Mouse (Mus musculus) thymus, postnatal 4 days (tissue): ENCODE data around the gene Rpl27a.

ENCODE experiments used
- DNase-seq: peaks from one replicate; pipeline ENCODE4 v3.0.0; 2021

The Rpl27a gene

GRCm38 (mm10) chr7:109525740-109526663, 7.1 kb downstream of the Rpl27a start:
- DNase-seq, result no peak

GRCm38 (mm10) chr7:109527536-109527935, 8.6 kb downstream of the Rpl27a start:
- no peak for DNase-seq

- DNase-seq, result peak; percentile 41
Observed at GRCm38 (mm10) chr7:109528356-109528755, 9.4 kb downstream of the Rpl27a start.

- no peak for DNase-seq
Observed at GRCm38 (mm10) chr7:109529741-109530140, 10.8 kb downstream of the Rpl27a start.

- DNase-seq, result no peak
Observed at GRCm38 (mm10) chr7:109531501-109531900, 12.6 kb downstream of the Rpl27a start.

GRCm38 (mm10) chr7:109532691-109533090, 13.7 kb downstream of the Rpl27a start:
- no peak for DNase-seq

GRCm38 (mm10) chr7:109533129-109533528, 14.2 kb downstream of the Rpl27a start:
- peak; percentile 31 for DNase-seq

GRCm38 (mm10) chr7:109533888-109534287, 14.9 kb downstream of the Rpl27a start:
- DNase-seq, result no peak

- DNase-seq, result no peak
Observed at GRCm38 (mm10) chr7:109534921-109535320, 16.0 kb downstream of the Rpl27a start.

- DNase-seq, result no peak
Observed at GRCm38 (mm10) chr7:109536451-109536946, 17.6 kb downstream of the Rpl27a start.

GRCm38 (mm10) chr7:109540902-109541301, 22.0 kb downstream of the Rpl27a start:
- DNase-seq, result no peak

- no peak for DNase-seq
Observed at GRCm38 (mm10) chr7:109541609-109542363, 22.8 kb downstream of the Rpl27a start.

- no peak for DNase-seq
Observed at GRCm38 (mm10) chr7:109542364-109542628, 23.3 kb downstream of the Rpl27a start.

- no peak for DNase-seq
Observed at GRCm38 (mm10) chr7:109544792-109545191, 25.8 kb downstream of the Rpl27a start.

GRCm38 (mm10) chr7:109545255-109545993, 26.5 kb downstream of the Rpl27a start:
- DNase-seq, result no peak

- DNase-seq, result no peak
Observed at GRCm38 (mm10) chr7:109546186-109546585, 27.2 kb downstream of the Rpl27a start.

GRCm38 (mm10) chr7:109546726-109547125, 27.8 kb downstream of the Rpl27a start:
- no peak for DNase-seq

- no peak for DNase-seq
Observed at GRCm38 (mm10) chr7:109559536-109559935, 40.6 kb downstream of the Rpl27a start.

GRCm38 (mm10) chr7:109561466-109562153, 42.7 kb downstream of the Rpl27a start:
- no peak for DNase-seq

GRCm38 (mm10) chr7:109562154-109562599, 43.2 kb downstream of the Rpl27a start:
- no peak for DNase-seq

- peak; percentile 11 for DNase-seq
Observed at GRCm38 (mm10) chr7:109562676-109563075, 43.7 kb downstream of the Rpl27a start.

- no peak for DNase-seq
Observed at GRCm38 (mm10) chr7:109563775-109564362, 44.9 kb downstream of the Rpl27a start.
